Mouse (Mus musculus): Measurements from ENCODE around the gene Prdm16.

GRCm38 (mm10) chr4:154375939-154376625, 260.6 kb downstream of the Prdm16 start:
- TF ChIP-seq CTCF (IDR thresholded peaks at IDR 0.05; ENCODE audit: low read depth, low read length) = no peak
- no peak for TF ChIP-seq POLR2A (IDR thresholded peaks at IDR 0.05; ENCODE audit: borderline replicate concordance, low read depth, low read length)

All from bone marrow macrophage, adult 2 months (primary cell).